Mouse (Mus musculus) frontal cortex, adult 2 months (tissue): ENCODE results near the gene Pklr. TPM values are rescaled to one million over a fixed set of nuclear protein-coding genes. Genes with fewer than 3 reads are reported as not detected.

Source experiments
- DNase-seq, 2 experiments: peaks; one replicate each; pipeline ENCODE4 v3.0.0; 2022; ENCODE audit warnings: low spot score in 1 of 2; ENCODE audit errors: extremely low spot score in 1 of 2
- polyA plus RNA-seq: library from polyadenylated mRNA; depleted of rRNA; stranded (reverse); fragments of >200 nt; gene quantifications from 2 replicates; pipeline ENCODE4 v1.2.3, GENCODE M21; 2012; rRNA removed

The Pklr gene
- not detected in 2 replicates for polyA plus RNA-seq

- no peak for DNase-seq
These were observed at the start of gene Pklr for GRCm38 (mm10) chr3:89135958-89136357. Gene Pklr (plus strand): TSS chr3:89136142.

DNA sequence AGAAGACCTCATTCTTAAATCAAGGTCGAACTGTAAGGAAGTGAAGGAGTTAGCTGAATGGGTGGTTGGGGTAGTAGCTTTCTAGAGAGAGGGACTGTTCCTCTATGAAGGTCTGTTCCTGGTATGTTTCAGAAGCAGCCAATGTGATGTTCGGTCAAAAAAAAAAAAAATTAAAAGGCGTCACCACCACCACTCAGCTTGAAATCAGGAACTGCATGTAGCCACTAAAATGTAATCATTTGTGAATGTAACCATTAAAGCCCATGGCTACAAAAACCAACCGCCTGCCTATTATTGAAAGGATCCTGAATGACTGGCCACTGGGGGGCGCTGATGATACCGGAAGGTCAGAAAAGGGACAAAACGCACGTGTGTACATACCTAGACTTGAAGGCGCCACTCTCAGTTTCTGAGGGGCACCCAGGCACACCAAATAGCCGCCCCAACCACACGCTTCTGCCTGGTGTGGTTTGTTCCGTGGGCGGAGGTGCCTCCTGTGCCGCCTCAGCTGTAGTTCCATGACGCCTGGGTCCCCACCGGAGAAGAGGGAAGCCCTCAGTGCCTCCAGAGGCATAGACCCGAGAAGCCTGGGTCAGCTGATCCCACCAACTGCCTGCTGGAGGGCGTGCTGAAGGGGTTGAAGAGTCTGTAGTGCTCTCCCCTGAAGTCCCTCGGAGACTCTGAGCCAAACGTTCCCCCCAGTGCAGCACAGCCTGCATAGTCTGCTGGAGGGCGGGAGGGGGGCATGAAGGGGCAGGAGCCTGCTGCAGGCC is 48.4 kb upstream of the Pklr start:
- peak in 1 of 2 experiments; percentile 92 for DNase-seq

GRCm38 (mm10) chr3:89088974-89089373 is 47.0 kb upstream of the Pklr start:
- no peak for DNase-seq

- peak; percentile 86 to 91 for DNase-seq
These were observed 45.9 kb upstream of the Pklr start for GRCm38 (mm10) chr3:89089882-89090591.

DNA sequence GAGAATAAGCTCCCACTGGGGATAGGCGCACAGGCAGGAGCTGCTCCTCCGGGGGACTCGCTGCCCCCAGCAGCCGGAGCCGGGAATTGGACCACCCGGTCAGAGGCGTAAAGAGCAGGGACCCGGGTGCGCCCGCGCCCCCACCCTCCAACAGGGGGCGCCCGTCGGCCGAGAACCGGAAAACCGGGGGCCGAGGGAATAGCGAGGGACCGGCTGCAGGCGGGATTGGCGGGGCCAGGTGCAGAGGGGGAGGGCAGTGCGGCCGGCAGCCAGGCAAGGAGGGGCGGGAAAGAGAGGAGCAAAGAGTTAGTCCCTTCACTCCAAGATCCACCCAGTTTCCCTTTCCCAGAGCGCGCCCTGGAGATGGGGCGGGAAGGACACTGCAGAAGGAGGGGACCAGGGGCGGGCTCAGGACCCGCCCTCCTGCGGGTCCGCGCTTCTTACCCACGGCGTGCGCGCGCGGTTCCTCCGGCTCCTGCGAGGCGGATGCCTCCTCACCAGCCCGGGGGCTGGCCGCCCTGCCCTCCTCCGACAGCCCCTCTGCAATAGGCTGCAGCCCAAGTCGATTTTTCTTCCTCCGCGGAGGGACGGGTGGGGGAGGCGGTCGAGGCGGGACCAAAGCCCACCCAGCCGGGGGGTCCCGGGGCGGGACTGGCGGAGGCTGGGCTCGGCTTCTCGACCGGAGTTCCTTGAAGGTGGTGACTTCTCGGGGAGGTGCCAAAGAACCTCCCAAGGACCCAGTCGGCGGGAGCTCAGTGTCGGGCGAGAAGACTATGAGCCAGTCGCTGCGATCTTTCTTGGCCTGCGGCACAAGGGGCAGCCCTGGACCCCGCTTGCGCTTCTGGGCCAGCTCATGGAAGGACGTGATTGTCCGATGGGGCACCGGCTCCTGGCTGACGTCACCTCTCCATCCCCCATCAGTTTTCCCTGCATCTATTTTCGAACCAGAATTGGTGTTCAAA is 45.0 kb upstream of the Pklr start:
- DNase-seq = peak in 1 of 2 experiments; percentile 86

DNA sequence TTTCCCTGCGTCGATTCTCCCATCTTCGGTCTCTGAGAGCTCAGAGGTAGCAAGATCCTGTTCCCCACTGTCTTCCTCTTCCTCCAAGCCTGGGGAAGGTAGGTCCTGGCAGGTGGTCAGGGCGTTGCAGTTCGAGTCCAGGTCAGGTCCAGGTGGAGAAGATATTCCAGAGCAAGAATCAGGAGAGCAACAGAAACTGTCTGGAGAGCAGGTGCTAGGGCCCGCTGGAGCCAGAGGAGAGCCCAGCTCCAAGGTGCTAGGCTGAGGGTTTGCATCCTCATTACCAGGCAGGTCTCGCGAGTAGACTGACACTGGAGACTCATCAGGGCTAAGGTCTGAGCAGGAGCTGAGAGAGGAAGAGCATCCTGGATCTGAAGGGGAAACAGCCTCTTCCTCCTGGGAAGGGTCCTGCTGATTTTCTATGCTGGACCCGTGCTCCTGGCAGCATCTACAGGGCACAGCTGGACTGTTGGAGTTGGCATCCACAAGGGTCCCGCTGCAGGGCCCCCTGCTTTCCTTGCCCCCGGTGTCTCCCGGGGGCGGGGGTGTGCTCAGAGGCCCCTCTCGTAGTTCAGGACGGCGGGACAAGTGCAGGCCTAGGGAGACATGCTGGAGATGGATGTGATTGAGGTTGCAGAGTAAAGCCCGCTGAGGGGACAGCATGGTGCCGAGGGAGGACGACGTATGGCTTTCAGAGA is 44.0 kb upstream of the Pklr start:
- no peak for DNase-seq

DNA sequence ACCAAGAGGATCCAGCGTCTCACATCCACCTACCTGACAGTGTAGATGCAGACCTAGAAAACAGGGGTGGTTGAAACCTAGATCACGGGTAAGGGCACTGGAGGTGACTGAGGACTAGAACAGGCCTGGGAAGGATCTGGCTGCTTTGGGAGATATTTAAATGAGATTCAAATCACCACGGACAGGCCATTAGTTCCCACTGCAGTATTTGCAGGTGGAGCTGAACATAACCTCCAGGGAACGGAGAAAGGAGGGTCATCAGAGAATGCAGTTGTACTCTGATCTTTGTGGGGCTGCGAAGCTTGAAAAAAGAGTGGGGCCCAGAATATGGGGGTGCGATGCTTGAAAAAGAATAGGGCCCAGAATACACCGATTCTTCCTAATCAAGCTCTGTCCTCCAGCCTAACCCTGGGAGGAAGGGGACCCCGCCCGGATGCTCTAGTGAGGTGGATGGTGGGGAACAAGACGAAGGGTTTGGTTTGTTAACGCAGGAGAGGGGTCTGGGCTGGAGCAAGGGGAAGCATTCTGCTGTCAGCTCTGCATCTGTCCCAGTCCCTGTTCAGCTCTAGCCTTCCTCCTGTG is 43.3 kb upstream of the Pklr start:
- no peak for DNase-seq

GRCm38 (mm10) chr3:89093175-89093574 is 42.8 kb upstream of the Pklr start, which contains the start of gene Rusc1:
Gene Rusc1 (minus strand): TSS chr3:89093311.
- peak; percentile 91 to 96 for DNase-seq

- no peak for DNase-seq
These were observed 41.9 kb upstream of the Pklr start for GRCm38 (mm10) chr3:89094021-89094420.

DNA sequence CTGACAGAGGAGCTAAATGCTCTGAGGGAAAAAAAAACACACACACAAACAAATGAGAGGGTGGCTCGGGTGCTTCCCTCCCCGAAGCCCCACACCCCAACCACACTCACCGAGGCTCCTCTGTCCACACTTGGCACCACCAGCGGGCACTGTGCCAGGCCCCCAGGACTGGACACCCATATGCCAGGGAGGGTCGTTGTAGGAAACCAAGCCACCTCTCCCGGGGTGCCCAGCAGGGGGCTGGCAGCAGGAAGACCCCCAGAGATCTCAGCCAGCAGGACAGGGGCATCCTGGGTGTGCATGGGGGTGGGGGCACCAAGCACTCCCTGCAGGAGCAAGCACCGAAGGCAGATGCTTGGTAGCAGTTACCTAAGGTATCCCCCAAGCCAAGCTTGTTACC is 35.1 kb upstream of the Pklr start, which contains the start of gene Gm43738:
Gm43738 (minus strand) TSS at position 289 of the 400 bp plus-strand sequence.
- no peak for DNase-seq

DNA sequence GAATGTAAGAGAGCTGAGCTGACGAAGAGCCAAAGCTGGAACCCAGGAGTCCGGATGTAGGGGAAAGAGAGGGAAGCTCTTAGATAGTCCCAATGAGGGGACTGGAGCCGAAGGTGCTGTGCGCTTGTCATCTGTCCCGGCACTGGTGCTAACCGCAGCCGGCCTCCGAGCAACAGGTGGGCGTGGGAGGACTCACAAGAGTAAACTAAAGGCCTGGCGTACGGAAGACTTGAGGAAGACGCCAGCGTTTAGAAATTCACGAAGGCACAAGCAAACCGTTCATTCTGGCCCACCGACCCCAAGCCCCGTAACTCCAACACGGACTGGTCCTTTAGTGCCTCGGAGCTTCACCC is 34.5 kb upstream of the Pklr start:
- peak in 1 of 2 experiments; percentile 65 for DNase-seq

- DNase-seq = peak; percentile 98 to 99
These were observed 34.0 kb upstream of the Pklr start, which contains the start of gene Fdps for GRCm38 (mm10) chr3:89101812-89102494. Gene Fdps (minus strand): TSS chr3:89101959.

DNA sequence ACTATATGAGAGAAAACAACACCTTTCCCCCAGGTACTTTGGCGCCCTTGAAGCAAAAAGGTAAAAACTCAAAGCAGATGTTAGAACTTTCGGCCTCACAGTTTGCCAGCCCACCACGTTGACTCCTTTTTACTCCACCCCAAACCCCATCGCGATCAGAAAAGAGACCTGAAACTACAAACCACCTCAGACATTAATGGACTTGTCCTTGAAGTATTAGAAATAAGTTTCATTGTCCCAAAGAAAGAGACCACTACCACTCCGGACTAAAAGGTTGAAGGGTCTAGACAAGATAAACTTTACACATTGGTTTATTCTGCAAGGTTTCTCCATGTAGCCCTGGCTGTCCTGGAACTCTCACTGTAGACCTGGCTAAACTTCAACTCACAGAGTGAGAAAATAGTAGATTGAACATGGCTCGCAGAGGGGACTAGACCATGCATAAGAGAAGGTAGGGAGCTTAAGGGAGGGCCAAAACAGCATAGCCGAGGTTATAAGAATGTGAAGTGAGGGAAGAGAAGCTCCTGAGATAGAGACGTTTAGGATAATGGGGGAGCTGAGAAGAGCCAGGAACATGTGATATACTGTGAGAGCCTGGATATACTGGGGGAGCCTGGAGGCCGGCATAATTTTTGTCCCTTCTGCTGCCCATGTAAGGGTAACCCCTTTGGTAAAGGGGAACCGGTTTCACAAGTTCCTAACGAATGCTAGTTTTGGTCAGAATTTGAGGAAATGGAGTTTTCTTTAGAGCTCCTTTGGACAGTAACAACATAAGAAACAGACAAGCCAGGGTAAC is 33.2 kb upstream of the Pklr start:
- DNase-seq = no peak

- no peak for DNase-seq
These were observed 32.7 kb upstream of the Pklr start for GRCm38 (mm10) chr3:89103291-89103595.

DNA sequence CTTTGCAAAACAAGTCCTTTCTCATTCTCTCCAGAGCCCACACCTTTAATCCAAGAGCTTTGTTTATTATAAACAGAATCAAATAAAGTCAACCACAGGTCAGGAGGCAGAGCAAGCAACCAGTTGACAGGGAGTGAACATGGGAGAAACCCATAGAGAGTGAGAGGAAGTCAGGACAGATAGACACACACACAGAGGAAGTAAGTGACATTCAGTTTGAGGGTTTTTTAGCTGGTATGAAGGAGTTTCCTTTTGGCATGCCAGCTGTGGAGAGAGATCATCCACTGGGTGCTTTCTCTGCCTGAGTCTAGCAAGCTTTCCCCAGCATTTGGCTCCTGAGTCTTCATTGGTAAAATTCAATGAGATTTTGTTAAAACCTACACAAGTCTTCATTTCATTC is 29.1 kb upstream of the Pklr start:
- DNase-seq = no peak

DNA sequence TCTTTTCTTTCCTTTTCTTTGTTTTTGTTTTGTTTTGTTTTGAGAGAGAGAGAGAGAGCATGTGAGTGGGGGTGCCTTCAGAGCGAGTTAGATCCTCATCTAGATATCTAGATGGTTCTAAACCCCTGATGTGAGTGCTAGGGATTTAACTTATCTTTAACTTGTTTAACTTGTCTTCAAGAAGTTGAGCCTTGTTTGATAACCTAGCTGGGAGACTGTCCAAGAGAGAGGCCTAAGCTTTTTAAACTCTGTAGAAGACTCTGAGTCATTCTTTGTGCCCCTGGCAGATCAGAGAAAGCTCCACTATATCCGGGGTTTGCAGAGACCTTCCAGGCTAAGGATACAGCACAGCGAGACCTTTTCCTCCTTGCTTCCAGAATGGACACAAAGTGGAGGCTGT is 28.4 kb upstream of the Pklr start:
- DNase-seq = no peak

DNA sequence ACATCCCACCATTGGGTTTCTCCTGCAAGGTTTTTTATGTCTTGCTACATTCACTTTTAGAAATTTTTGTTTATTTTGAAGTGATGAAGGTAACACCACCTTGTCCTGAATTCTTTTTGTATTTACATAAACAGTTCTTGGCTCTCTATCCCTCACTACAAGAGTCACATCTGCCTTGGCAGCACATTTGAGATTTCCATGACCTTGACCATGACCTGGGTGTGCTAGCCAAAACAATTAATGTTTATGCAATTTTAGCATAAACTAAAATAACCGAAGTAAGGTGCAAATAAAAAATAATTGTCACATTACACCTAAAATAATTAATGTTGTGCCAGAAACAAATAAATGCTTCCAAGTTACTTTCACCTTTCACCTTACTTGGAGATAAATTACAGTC is 27.8 kb upstream of the Pklr start:
- no peak for DNase-seq

GRCm38 (mm10) chr3:89113058-89113457 is 22.9 kb upstream of the Pklr start:
- no peak for DNase-seq

GRCm38 (mm10) chr3:89115522-89115921 is 20.4 kb upstream of the Pklr start:
- peak in 1 of 2 experiments; percentile 69 for DNase-seq
